Mouse (Mus musculus) MEL-GATA-1-ER (cell line): ENCODE results near the gene Pam.
"Not testable (repeated sequence)": the region's sequence is repeated elsewhere in the genome, so short reads cannot be mapped to it uniquely, and the experiment has no call there.

ENCODE experiments used
- DNase-seq: peaks from one replicate; pipeline ENCODE4 v3.0.0-alpha.2; 2012; ENCODE audit warnings: low read depth; ENCODE audit errors: extremely low read depth

The Pam gene

DNA sequence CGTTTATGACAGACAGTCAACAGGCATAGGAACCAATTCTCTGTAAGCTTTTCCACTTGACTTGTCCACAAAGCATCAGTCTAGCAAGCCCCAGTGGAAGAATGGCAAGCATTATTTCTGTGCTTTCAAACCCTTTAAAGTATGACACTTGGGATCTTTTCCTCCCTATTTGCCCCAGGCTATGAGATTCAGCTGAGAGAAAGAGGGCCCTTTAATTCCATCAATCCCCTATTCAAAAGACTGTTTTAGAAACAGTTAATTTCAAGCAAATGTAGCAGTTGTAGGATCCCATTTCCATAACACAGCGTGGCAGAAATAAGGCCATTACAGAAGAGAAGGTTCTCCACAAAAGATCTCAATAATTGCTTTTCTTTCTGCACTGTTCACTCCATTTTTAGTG, 53.0 kb downstream of the Pam start:
- DNase-seq = no peak

DNA sequence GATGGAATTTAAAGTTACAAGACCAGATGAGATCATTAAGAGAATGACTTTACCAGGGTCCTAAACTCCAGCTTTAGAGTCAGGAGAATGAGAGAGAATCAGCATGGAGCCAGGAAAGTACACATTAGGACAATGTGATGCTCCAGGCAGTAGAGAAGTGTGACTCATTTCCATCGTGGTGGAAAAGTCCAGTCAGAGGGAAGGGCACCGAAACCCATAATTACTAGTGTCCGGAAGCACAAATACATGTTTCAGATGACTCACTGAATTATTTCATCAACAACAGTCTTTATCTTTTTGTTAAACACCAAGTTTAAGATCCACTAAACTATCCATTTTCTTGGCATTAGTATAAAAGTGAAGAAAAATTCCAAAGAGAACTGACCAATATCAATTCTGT, 57.2 kb downstream of the Pam start:
- DNase-seq = no peak

DNA sequence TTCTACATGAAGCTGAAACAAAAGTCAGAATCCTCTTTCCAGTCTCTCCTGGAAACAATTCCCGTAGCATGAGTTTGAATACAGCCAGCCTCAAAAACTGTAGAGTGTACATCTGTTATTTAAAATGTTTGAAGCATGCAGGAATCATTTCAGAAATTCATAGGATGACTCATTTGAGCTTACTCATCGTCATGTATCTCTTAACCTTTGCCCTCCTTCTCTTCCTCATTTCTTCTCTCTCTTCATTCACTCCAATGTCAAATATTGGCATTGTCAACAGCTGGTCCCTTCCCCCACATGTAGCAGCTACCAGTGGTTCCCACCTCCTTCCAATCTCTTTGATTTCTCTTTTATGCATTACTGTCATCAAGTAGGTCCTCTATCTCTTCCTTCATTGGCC, 59.7 kb downstream of the Pam start:
- no peak for DNase-seq

DNA sequence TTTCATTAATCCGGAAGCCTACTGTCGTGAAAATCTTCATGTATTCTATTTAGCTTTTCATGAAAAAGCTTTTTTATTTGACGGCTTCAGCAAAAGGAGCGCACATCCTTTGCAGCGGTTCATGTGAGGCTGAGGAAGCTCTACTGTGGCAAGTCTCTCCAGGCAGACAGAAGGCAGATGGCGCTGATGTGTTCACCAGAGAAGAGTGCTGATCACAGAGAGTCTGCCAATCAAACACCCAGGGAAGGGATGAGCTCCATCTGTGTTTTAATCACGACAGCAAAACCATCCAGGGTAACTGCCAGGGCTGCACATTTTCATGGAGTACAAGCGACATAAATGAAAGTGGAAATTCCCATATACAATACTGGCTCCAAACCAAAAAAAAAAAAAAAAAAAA, 63.6 kb downstream of the Pam start:
- DNase-seq = no peak

DNA sequence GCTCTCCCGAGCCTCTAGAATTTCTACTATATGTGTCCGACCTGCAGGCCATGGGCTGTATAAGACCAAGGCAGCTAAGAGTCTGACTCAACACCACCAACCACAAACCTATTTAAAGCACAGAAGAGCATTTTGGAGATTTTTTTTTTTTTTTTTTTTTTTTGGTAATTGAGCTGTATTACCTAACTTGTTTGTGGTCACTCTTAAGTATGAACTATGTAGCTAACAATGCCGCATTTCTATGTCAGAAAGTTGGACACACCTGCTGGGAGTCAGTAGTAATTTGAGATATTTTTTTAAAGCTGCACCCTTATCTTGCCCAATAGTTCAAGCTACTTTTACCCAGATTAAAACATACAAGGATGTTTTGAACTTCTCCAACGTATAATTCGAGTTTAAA, 66.4 kb downstream of the Pam start:
- no peak for DNase-seq

DNA sequence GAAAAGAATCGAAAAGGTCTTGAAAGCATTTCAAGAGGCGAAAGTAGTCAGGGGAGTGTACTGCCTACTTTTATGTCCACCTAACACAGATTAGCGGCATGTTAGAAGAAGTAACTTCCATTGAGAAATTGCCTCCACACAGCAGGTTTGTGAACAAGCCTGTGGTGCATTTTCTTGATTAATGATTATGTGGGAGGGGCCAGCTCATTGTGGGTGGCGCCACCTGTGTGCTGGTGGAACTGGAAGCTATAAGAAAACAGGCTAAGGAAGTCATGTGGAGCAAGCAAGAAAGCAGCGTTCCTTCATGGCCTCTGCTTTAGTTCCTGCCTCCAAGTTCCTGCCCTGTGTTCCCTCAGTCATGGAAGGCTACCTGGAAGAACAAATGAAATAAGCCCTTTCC, 67.0 kb downstream of the Pam start:
- no peak for DNase-seq

DNA sequence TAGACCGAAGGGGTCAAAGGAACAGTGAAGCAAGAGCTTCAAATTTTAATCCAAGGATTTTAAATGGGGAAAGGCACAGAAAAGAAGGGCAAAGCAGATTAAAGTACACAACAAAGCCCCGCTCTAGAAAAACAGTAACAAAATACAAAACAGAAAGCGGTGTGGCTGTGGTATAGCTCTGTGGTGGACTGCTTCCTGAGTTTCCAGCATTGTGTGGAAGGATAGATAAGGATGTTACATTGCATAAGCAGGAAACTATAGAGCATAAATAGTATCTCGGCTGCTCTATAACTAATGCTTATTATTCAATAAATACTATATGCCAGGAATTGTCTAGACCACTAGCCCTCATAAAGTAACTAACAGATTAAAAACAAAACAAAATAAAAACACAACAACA, 67.5 kb downstream of the Pam start:
- no peak for DNase-seq

DNA sequence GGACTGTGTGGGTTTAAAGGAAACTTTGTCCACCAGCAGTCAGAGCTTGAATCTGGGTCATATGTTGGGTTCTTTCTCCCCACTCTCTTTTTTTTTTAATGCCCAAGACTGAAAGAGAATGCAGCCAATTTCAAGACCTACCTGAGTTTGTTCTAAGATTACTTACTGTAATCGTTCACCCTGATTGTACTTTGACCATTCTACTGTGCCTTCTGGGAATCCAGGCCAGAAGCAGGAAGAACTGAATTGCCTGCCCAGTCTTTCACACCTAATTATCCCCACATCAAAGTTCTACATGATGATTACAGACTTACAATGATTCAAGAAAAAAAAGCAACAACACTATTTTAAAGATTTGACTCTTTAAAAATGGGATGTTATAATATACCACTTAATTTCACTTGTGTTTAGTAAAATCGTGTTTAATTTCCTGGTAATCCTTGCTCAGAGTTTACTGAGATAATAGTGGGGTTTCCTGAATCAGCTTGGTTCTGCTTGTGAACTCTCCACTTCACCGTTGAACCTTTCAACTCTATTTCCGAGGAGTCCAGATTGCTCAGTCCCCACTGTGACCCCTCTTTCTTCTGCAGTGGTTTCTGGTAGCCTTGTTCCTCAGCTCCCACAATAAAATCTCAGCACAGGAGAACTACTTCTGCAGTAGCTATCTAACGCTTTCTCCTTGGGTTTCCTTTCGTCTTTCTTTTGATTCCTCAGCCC, 69.4 kb downstream of the Pam start:
- DNase-seq = no peak

DNA sequence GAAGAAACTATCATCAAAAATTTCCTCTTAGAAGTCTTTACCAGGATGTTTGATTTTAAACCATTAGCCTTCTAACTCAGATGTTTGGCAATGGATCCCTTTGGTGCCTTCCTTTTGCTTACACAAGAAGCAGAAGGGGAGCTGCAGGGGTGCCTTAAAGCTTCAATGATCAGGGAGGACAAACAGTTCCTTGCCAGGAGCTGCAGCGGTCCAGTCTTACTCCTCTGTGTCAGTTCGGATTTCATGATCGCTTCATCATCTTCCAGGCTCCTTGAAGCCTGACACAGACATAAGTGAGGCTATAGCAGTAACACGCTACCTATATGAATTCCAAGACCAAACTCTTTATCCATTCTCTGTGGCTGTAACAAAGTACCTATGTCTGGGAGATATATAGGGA, 71.6 kb downstream of the Pam start:
- no peak for DNase-seq

DNA sequence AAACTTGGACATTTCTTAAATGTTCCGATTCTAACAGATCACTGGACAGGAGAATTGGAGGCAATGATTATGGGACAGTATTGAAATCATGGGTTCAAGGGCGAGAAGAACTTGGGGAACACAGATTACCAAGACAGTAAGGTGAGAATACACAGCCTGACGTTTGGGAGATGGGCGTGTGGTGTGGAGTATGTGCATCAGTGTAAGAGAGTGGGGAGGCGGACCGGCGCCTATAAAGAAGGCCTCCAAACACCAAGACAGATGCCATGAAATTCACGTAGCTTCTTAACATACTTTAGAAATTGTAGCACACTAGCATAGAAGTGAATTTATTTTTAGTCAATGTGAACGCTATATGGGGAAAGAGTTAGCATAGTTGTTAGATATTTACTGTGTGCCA, 76.5 kb downstream of the Pam start:
- no peak for DNase-seq

DNA sequence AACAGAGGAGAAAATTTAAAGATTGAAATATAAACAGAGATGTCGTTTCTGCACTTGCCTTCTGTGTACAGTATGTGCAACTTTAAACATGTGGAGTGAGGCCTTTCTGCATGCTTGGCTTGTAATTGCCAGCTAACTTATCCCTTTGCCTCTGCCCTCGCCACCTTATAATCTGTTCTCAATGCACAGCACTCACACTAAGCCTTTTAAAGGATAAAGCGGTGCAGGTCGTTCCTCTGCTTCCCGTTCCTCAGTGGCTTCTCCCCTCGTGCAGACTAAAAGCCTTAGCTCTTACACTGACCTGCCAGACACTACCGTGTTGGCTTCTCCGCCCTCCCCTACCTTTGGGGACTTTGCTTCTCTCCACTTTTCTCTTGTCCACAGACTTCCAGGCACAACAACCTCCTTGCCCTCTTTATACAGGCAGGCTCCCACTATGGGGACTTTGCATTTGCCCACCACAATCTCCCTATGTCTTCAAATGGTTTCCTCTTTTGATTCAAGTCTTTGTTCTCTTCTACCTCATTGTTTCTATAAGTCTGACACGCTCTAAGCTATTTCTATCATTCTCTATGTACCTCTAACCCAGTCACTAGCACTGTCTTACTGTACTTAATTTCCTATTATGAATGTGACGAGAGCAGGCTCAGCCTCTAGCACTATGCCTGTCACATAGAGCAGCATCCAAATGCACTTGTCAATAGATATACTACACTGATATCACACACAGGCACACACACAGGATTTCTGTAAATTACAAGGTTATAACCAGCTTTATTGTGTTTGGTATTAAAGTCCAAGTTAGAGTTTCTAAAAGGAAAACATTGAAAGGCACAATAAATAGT, 79.2 kb downstream of the Pam start:
- no peak for DNase-seq

DNA sequence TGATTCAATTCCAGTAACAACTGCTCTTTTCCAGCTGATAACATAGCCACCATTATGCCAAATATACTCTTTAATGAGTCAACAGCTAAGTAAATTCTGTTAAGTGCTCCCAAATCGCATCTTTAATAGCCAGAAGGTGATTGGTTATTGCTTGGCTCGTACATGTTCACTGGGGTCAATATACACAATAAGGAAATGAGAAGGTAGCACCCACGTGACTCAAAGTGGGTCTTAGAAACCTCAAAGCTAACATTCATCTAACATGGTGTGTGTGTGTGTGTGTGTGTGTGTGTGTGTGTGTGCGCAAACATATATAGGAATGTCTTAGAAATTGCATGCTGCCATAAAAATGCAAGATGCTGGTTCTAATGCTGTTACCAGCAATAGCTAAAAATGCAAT, 79.9 kb downstream of the Pam start:
- DNase-seq = no peak

DNA sequence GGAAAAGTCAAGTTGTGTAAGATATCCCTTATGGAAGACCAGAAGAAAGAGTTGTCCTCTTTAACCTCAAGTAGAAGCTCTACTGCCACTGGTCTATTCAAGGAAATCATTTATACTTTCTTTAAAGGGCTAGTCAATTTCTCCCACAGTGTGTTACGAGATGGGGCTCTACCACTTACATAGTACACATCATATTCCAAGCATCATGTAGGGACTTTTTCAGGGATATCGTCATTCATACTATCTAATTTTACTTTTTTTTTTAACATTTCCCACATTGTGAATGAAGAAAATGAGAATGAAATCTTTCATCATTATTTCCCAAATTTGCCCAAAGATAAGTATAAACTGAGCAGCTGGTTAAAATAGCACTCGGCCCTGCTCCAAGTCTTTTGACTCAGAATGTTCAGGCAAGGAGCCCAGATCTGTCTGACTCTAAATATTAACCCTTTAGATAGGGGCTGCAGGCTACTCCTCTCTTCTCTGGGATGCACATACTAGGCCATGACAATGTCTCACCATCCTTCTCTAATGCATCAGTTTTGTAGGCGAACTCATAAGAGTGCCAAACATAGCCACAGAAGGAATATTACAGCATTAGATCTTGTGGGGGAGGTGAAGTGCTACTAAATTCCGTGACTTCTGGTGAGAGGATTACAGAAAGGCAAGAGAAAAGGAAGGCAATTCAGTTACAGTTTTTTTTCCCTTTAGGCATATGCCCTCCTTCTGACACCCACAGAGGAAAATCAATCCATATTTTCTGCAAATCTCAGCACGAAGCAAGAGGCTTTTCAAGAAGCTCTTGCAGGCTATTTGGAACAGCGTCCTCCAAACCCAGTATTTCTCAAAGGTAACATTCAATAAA, 92.7 kb downstream of the Pam start:
- DNase-seq = no peak

DNA sequence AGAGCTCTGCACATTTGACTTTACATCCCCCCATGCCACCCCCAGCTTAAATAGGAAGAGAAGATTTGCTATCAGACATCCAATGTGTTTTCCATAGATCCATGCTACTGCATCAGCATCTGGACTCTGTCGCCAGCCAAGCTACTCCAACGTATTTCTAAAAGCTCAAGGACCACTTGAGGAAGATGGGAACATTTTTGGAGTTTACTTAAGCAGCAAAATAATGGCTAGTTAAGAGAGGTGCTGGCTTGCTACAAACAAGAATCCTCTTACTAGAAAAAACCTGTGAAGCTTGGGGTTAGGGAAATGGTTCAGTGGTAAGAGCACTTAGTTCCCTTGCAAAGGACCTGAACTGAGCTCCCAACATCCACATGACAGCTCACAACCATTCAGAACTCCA, 96.0 kb downstream of the Pam start:
- no peak for DNase-seq

DNA sequence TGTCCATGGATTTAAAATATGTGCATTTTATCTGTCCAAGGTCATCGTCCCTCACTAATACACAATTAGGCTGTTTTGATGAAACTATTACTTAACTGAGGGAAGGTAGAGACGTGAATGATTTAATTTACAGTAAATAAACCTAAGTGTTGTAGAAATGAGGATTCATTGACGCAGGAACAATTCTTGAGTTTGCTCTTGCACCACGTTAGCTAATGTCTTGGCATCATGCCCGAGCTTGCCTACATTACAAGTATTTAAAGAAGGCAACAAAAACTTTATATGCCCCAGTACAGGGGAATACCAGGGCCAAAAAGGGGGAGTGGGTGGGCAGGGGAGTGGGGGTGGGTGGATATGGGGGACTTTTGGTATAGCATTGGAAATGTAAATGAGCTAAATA, 96.5 kb downstream of the Pam start:
- not testable (repeated sequence) for DNase-seq

DNA sequence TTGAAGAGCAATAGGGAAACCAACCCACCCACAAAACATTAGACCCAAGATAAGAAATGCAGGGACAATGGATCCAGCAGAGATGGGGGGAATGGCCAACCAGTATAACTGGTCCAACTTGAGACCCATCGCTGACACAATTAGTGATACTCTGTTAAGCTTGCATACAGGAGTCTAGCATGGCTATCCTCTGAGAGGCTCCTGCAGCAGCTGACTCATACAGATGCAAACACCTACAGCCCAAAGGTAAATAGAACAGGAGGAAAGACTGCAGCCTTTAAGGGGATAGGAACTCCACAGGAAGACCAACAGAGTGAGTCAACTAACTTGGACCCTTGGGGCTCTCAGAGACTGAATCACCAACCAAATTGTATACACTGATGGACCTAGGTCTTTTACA, 98.4 kb downstream of the Pam start:
- DNase-seq = no peak

DNA sequence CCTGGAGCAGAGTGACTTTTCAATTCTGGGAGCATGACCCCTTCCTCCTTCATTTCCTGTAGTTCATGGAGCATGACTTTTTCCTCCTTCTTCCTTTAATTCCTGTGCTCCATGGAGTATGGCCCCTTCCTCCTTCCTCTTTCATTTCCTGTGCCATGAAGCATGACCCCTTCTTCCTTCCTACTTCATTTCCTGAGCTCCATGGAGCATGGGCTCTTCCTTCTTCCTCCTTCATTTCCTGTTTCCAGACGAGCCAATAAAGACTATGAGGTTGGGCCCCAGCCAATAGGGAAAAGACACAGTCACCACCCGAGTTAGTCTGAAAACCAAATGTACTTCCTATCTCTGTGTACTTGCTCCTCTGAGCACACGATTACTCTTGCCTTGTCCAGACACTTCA, 103.5 kb downstream of the Pam start:
- no peak for DNase-seq

DNA sequence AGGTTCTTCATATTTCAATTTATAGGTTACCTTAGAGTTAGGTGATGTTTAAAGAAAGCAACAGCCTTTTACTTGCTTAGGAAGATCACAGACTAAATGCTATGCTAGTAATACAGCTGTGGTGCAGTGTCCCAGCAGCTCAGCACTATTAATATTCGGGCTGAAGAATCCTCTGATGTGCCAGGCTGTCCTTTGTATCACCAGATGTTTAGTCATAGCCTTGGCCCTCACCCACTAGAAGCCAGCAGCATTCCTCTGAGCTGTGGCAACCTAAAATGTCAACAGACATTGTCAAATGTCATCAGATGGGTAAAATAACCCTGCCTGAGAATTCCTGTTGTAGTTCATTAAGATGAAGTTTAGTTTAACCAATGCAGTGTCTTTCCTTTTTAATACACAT, 112.3 kb downstream of the Pam start:
- no peak for DNase-seq

DNA sequence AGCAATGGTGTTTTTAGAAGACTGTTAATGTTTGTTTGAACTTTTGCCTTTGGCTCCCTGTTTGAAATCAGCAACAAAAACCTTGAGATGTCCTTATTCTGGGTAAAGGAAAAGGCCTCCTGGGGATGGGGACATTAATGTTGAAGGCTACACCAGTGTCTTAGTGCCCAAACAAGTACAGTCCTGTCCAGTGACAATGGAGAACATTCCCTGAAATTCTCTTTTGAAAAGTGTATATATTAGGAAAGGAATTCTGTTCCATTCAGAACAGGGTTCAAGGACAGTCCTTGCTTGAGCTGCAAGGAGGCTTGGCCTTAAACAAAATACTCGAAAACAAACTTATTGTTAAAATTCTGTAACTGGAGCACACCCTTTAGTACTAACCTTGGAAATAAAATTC, 116.0 kb downstream of the Pam start:
- no peak for DNase-seq

DNA sequence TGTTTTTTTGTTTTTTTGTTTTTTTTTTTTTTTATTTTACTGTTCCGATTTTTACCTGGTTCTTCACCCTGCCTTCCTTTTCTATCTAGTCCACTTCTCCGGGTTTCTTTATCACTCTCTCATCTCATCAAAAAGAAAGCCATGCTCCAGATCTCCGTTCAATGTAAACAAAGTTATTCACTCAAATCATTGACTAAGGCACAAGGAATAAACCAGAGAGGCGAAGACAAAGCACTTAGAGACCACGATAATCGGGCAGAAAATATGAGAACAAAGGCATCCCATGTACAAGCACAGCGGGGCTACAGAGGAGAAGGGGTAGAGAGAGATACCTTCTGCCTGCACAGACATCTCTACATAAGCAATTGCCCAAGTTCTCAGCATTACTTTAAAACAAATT, 117.9 kb downstream of the Pam start:
- no peak for DNase-seq

DNA sequence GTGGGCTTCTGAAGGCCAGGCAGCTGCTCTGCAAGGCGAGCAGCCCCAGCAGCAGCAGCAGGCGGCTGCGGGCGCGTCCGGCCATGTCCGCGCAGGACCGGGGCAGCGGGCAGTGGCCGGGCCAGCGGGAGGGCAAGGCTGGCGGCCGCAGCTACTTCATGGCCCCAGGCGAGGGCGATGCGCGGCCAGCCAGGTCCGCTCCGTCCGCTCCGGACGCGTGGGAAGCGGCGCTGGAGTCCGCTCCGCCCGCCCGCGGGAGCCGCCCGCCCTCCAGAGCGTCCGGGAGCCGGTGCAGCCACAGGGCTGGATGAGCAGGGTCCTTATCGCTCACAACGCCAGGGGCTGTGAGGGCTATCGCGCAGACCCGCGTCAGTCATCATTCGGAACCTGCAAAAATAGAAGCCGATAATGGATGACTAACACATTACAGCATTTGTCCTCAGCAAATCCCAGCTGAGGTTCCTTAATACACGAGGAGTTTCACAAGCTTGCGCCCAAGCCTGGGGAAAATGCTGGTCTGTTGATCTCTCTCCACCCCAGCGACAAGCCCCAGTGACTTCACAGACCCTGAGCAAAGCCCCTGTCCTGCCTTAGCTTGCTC, 118.5 kb downstream of the Pam start:
- DNase-seq = no peak

DNA sequence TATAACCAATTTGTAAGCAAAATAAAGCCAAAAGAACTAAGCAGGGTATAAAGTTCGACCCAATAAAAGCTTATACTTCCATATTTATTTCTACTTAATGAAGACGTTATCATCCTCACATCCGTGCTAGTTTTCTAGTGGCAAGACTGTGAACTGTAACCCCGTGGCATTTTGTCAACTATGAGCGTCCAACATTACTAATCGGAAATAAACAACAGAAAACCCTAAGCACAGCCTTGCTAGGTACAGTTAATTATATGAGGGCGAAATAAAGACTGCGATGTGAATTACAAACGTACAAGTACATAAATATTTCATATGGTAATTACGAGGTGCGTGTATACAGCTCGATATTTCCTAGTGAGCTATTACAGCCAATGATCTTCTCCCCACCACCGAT, 119.4 kb downstream of the Pam start:
- DNase-seq = no peak
